Mouse (Mus musculus) right cerebral cortex, postnatal 25 days (tissue): ENCODE measurements around the gene Gm3298.
"Not testable (repeated sequence)": the region's sequence is repeated elsewhere in the genome, so short reads cannot be mapped to it uniquely, and the experiment has no call there.

Source experiments
- DNase-seq: peaks from one replicate; pipeline ENCODE4 v3.0.0; 2022

Gm3298 gene

DNA sequence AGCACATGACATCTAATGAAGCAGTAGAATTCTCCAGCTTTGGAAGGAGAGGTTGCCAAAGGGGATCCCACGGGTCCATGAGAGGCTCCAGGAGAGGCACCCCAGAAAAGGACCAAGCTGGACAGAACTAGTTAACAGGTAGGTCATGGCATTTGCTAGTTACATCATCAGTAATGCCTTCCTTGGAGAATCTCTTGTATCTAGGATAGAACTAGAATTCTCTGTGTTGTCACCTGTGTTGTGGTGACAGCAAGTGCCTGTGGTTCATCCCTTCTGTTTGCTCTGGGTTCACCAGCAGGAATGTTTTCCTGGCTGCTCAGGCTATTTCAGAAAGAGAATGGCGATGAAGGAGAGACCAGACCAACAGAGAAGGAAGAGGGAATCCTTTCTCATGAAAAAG lies at the start of gene Gm3298:
Gene Gm3298, plus strand, starts transcription at position 301 of the 400 bp plus-strand sequence.
- not testable (repeated sequence) for DNase-seq

DNA sequence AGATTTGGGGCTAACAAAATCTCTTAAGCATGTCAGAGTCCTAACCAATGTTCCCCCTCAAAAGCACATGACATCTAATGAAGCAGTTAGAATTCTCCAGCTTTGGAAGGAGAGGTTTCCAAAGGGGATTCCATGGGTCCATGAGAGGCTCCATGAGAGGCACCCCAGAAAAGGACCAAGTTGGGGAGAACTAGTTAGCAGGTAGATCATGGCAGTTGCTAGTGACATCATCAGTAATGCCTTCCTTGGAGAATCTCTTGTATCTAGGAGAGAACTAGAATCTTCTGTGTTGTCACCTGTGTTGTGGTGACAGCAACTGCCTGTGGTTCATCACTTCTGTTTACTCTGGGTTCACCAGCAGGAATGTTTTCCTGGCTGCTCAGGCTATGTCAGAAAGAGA lies 32.1 kb upstream of the Gm3298 start, which contains the start of gene Gm8297:
Gene Gm8297, plus strand, starts transcription at position 301 of the 400 bp plus-strand sequence.
- not testable (repeated sequence) for DNase-seq

DNA sequence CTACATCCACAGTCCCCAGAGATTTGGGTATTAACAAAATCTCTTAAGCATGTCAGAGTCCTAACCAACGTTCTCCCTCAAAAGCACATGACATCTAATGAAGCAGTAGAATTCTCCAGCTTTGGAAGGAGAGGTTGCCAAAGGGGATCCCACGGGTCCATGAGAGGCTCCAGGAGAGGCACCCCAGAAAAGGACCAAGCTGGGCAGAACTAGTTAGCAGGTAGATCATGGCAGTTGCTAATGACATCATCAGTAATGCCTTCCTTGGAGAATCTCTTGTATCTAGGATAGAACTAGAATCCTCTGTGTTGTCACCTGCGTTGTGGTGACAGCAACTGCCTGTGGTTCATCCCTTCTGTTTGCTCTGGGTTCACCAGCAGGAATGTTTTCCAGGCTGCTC lies 34.6 kb downstream of the Gm3298 start, which contains the start of gene 4930555G01Rik:
Gene 4930555G01Rik, plus strand, starts transcription at position 301 of the 400 bp plus-strand sequence.
- DNase-seq: not testable (repeated sequence)
